Comparison of ENCODE assay signal across 9 mouse cellular contexts in the genomic region with DNA sequence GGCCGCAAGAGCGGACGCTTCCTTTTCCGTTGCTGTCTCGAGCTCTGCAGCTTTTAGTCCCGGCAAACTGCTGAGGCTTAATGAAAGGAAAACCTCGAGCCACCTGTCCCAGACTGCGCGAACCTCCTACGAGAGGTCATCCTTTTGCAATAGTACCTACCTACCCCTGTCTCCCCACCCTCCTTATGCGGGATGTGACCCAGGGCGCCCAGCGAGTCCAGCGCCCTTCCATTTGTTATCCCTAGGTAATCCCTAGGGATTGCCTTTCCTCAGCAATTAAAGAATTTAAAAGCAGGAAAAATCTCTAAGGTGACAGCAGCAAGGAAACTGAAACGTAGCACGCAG. TPM values are rescaled to one million over a fixed set of nuclear protein-coding genes. Genes with fewer than 3 reads are reported as not detected.
DNase-seq lines count a peak whose midpoint lies in the region; ATAC-seq and TF ChIP-seq lines count a peak whose summit lies in the region.
"Had no signal": no experiment of that assay in that cellular context is flagged by ENCODE, and none has a peak within 500 bp of the region (broad histone marks: within the 10 kb centered on the region; RNA-seq: fewer than 3 reads in every experiment).

No protein-coding gene starts in this region.

- H3K27ac ChIP-seq in heart, embryonic 16.5 days (ENCODE audit: low read length), result peak overlapping the region; percentile 61
- peak overlapping the region; percentile 85 for H3K27ac ChIP-seq in cortical plate, adult 2 months (ENCODE audit: insufficient read depth, low read length)
- H3K27ac ChIP-seq in hindbrain, embryonic 16.5 days (ENCODE audit: low read depth, low read length), result peak overlapping the region; percentile 88
- H3K27ac ChIP-seq in midbrain, embryonic 13.5 days, result peak overlapping the region; percentile 92

- peaks cover 3% of the 10 kb centered on the region; the same call in 1 of the 2 replicates for H3K9me3 ChIP-seq in heart, embryonic 16.5 days (replicated peaks; ENCODE audit: control insufficient read depth, low read length)
- H3K9me3 ChIP-seq in hindbrain, embryonic 16.5 days (ENCODE audit: control insufficient read depth, low read length), result peaks cover 7% of the 10 kb centered on the region
- H3K9me3 ChIP-seq in midbrain, embryonic 13.5 days, result peaks cover 11% of the 10 kb centered on the region; the same call in 1 of the 2 replicates

- no peak for ATAC-seq in heart, embryonic 16.5 days (replicated peaks; ENCODE audit: extremely low read depth, insufficient read depth, low FRiP score)
- peak; percentile 86 for ATAC-seq in hindbrain, embryonic 16.5 days
- ATAC-seq in midbrain, embryonic 13.5 days, result peak; percentile 91

- no peak; the same call in 1 of the 2 replicates for TF ChIP-seq POLR2A in cortical plate, adult 2 months (IDR thresholded peaks at IDR 0.05; ENCODE audit: extremely low read depth, insufficient read depth, low read length)

- peaks cover 25% of the 10 kb centered on the region for H3K36me3 ChIP-seq in heart, embryonic 16.5 days (ENCODE audit: control insufficient read depth, insufficient read depth)
- peaks cover 19% of the 10 kb centered on the region for H3K36me3 ChIP-seq in hindbrain, embryonic 16.5 days (ENCODE audit: control insufficient read depth, insufficient read depth, low read length)
- H3K36me3 ChIP-seq in midbrain, embryonic 13.5 days, result peaks cover 28% of the 10 kb centered on the region

- DNase-seq in heart, postnatal 4 days, result no peak
- DNase-seq in c-Kit-positive CD71-positive TER-119-positive erythroid progenitor cells, embryonic 14.5 days (ENCODE audit: low spot score), result no peak
- no peak for DNase-seq in cerebellum, adult 8-10 months
- no peak for DNase-seq in embryo, embryonic 10 days (ENCODE audit: low spot score)

- peak overlapping the region; percentile 83 for H3K9ac ChIP-seq in heart, embryonic 16.5 days (ENCODE audit: low read length)
- H3K9ac ChIP-seq in hindbrain, embryonic 16.5 days (ENCODE audit: low read depth, low read length), result peak overlapping the region; percentile 77
- H3K9ac ChIP-seq in midbrain, embryonic 13.5 days (replicated peaks), result peak overlapping the region; percentile 76

- H3K4me3 ChIP-seq in heart, embryonic 16.5 days (ENCODE audit: low read length), result peak overlapping the region; percentile 70
- H3K4me3 ChIP-seq in cortical plate, adult 2 months (ENCODE audit: insufficient read depth, low read length), result peak overlapping the region; percentile 64
- peak overlapping the region; percentile 56 for H3K4me3 ChIP-seq in hindbrain, embryonic 16.5 days (ENCODE audit: low read length)
- peak overlapping the region; percentile 51 for H3K4me3 ChIP-seq in midbrain, embryonic 13.5 days (replicated peaks)

- peak overlapping the region; percentile 98 for H3K4me2 ChIP-seq in heart, embryonic 16.5 days (ENCODE audit: low read depth, low read length)
- H3K4me2 ChIP-seq in hindbrain, embryonic 16.5 days (ENCODE audit: low read length), result peak overlapping the region; percentile 96
- H3K4me2 ChIP-seq in midbrain, embryonic 13.5 days (replicated peaks), result peak overlapping the region; percentile 59

- WGBS in heart, embryonic 16.5 days, result 1% methylated on average over 16 of the region's 16 CpGs
- 0% methylated on average over 16 of the region's 16 CpGs for WGBS in hindbrain, embryonic 16.5 days
- WGBS in midbrain, embryonic 13.5 days, result under 1% methylated on average over 16 of the region's 16 CpGs

- H3K4me1 ChIP-seq in heart, embryonic 16.5 days (ENCODE audit: control insufficient read depth, insufficient read depth, low read length), result peaks cover 10% of the 10 kb centered on the region; the same call in 1 of the 2 replicates
- no peaks in the 10 kb centered on the region for H3K4me1 ChIP-seq in cortical plate, adult 2 months (ENCODE audit: control insufficient read depth, insufficient read depth, low read length)
- no peaks in the 10 kb centered on the region; the same call in 1 of the 2 replicates for H3K4me1 ChIP-seq in hindbrain, embryonic 16.5 days (ENCODE audit: control insufficient read depth, insufficient read depth, low read depth, low read length)
- peaks cover 13% of the 10 kb centered on the region for H3K4me1 ChIP-seq in midbrain, embryonic 13.5 days (replicated peaks)

- no peaks in the 10 kb centered on the region for H3K27me3 ChIP-seq in heart, embryonic 16.5 days (ENCODE audit: control insufficient read depth, insufficient read depth, low read length)
- no peaks in the 10 kb centered on the region for H3K27me3 ChIP-seq in hindbrain, embryonic 16.5 days (replicated peaks; ENCODE audit: control insufficient read depth, insufficient read depth, low read length)
- no peaks in the 10 kb centered on the region for H3K27me3 ChIP-seq in midbrain, embryonic 13.5 days

- TF ChIP-seq CTCF in cortical plate, adult 2 months (IDR thresholded peaks at IDR 0.05; ENCODE audit: extremely low read depth, insufficient read depth, low read length), result no peak

RNA-seq across cellular contexts. Expression of gene Zscan18, which starts 0.3 kb away (rescaled TPM):
- 4.4 and 5.9 TPM in 2 replicates for polyA plus RNA-seq in heart, embryonic 16.5 days (2015; fragmentation: Nextera tagmentation; extraction: Ambion mirVana)
- 1 to 10 TPM; 4.0 to 4.6 TPM for total RNA-seq in heart, postnatal 4 days (2021)
- 16.3 and 17.8 TPM in 2 replicates for polyA plus RNA-seq in cortical plate, adult 2 months (2012; rRNA removed)
- polyA plus RNA-seq in hindbrain, embryonic 16.5 days (2015; fragmentation: Nextera tagmentation; extraction: Ambion mirVana), result 35.3 and 36.2 TPM in 2 replicates
- polyA plus RNA-seq in midbrain, embryonic 13.5 days (2015; fragmentation: Nextera tagmentation; extraction: Ambion mirVana), result 20.8 and 21.4 TPM in 2 replicates
- total RNA-seq: MEL had no signal

RNA-seq across cellular contexts. Expression of gene Zfp329, which starts 15.0 kb away (rescaled TPM):
- 8.9 and 11.2 TPM in 2 replicates for polyA plus RNA-seq in heart, embryonic 16.5 days (2015; fragmentation: Nextera tagmentation; extraction: Ambion mirVana)
- total RNA-seq in heart, postnatal 4 days (2021), result 10 to 100 TPM in 1 of 2 experiments, 1 to 10 TPM in 1; 9.2 to 10.3 TPM
- polyA plus RNA-seq in cortical plate, adult 2 months (2012; rRNA removed), result 15.9 and 19.1 TPM in 2 replicates
- 23.8 and 31.0 TPM in 2 replicates for polyA plus RNA-seq in hindbrain, embryonic 16.5 days (2015; fragmentation: Nextera tagmentation; extraction: Ambion mirVana)
- polyA plus RNA-seq in midbrain, embryonic 13.5 days (2015; fragmentation: Nextera tagmentation; extraction: Ambion mirVana), result 33.9 and 36.3 TPM in 2 replicates

RNA-seq across cellular contexts. Expression of gene Zfp110, which starts 30.9 kb away (rescaled TPM):
- polyA plus RNA-seq in heart, embryonic 16.5 days (2015; fragmentation: Nextera tagmentation; extraction: Ambion mirVana), result 23.9 and 26.5 TPM in 2 replicates
- total RNA-seq in heart, postnatal 4 days (2021), result 10 to 100 TPM; 21.5 to 22.4 TPM
- polyA plus RNA-seq in cortical plate, adult 2 months (2012; rRNA removed), result 7.8 and 8.6 TPM in 2 replicates
- polyA plus RNA-seq in hindbrain, embryonic 16.5 days (2015; fragmentation: Nextera tagmentation; extraction: Ambion mirVana), result 24.7 and 30.6 TPM in 2 replicates
- 31.8 and 31.9 TPM in 2 replicates for polyA plus RNA-seq in midbrain, embryonic 13.5 days (2015; fragmentation: Nextera tagmentation; extraction: Ambion mirVana)
